Mouse (Mus musculus) ES-E14 (cell line): ENCODE measurements around the gene Pmm2. TPM values are rescaled to one million over a fixed set of nuclear protein-coding genes. Genes with fewer than 3 reads are reported as not detected.

Experiments
- DNase-seq: peaks from one replicate; pipeline ENCODE4 v3.0.0-alpha.2; 2013; ENCODE audit warnings: low read depth, low spot score
- H3K27ac ChIP-seq: 2 replicates; pipeline ENCODE4 v1.5.1; 2012; ENCODE audit warnings: low read depth, mild to moderate bottlenecking, low read length, moderate library complexity, mixed read lengths; ENCODE audit not compliant: poor library complexity, insufficient read depth, severe bottlenecking
- H3K36me3 ChIP-seq: 2 replicates; pipeline ENCODE4 v1.6.1; 2012; ENCODE audit warnings: mild to moderate bottlenecking, low read length, moderate library complexity, mixed read lengths; ENCODE audit not compliant: control insufficient read depth, poor library complexity, insufficient read depth, severe bottlenecking
- H3K4me1 ChIP-seq, 2 experiments: fragments of 150-350 bp in 1 of 2; sonication (generic) in 1 of 2; 2 replicates each; pipeline ENCODE4 v1.6.1; 2012; ENCODE audit warnings: low read length in 2 of 2, mild to moderate bottlenecking in 1 of 2, mixed read lengths in 1 of 2; ENCODE audit not compliant: control insufficient read depth in 2 of 2, insufficient read depth in 2 of 2, poor library complexity in 1 of 2
- H3K4me3 ChIP-seq, 2 experiments: fragments of 150-350 bp in 1 of 2; sonication (generic) in 1 of 2; 2 replicates each; pipeline ENCODE4 v1.5.1; 2012; ENCODE audit warnings: low read length in 2 of 2, low read depth in 1 of 2, mild to moderate bottlenecking in 1 of 2, mixed read lengths in 1 of 2; ENCODE audit not compliant: insufficient read depth in 1 of 2, poor library complexity in 1 of 2, severe bottlenecking in 1 of 2
- H3K9ac ChIP-seq: 2 replicates; pipeline ENCODE4 v1.6.1; 2012; ENCODE audit warnings: low read depth, mild to moderate bottlenecking, low read length, mixed read lengths; ENCODE audit not compliant: poor library complexity, insufficient read depth, severe bottlenecking
- H3K9me3 ChIP-seq: fragments of 150-350 bp; sonication (generic); 2 replicates; pipeline ENCODE4 v1.6.1; 2012; ENCODE audit warnings: low read depth, mild to moderate bottlenecking, low read length; ENCODE audit not compliant: control insufficient read depth, insufficient read depth
- CHD2 ChIP-seq: IDR thresholded peaks from 2 replicates; pipeline ENCODE4 v1.6.1; 2014; ENCODE audit warnings: mild to moderate bottlenecking, low read depth, low read length, inconsistent platforms
- HCFC1 ChIP-seq: IDR thresholded peaks from 2 replicates; pipeline ENCODE4 v1.6.1; 2012; ENCODE audit warnings: low read length, inconsistent platforms, borderline replicate concordance; ENCODE audit not compliant: insufficient read depth
- MAFK ChIP-seq: IDR thresholded peaks from 2 replicates; pipeline ENCODE4 v1.6.1; 2014; ENCODE audit warnings: mild to moderate bottlenecking, low read depth, low read length, inconsistent platforms; ENCODE audit not compliant: insufficient read depth
- ZC3H11A ChIP-seq: IDR thresholded peaks from 2 replicates; pipeline ENCODE4 v1.6.1; 2012; ENCODE audit warnings: low read depth, mild to moderate bottlenecking, inconsistent platforms, low read length, borderline replicate concordance
- ZNF384 ChIP-seq: IDR thresholded peaks from 2 replicates; pipeline ENCODE4 v1.6.1; 2012; ENCODE audit warnings: low read depth, low read length, inconsistent platforms
- in situ Hi-C, 2 experiments: fragments of 600-800 bp; cut with MboI; formaldehyde crosslinking; loops; one replicate each; pipeline ENCODE4 v1.15.1; 2025; ENCODE audit warnings: low sequenced_read_pairs in 2 of 2, inconsistent platforms in 1 of 2; ENCODE audit not compliant: unreplicated experiment in 2 of 2
- total RNA-seq: library from RNA; depleted of rRNA; stranded (reverse); fragments of 300-350 nt; gene quantifications from 2 replicates; pipeline ENCODE4 v1.2.3, GENCODE M21; 2012

Pmm2 gene
- total RNA-seq, 1 experiment = 34.8 TPM

DNA sequence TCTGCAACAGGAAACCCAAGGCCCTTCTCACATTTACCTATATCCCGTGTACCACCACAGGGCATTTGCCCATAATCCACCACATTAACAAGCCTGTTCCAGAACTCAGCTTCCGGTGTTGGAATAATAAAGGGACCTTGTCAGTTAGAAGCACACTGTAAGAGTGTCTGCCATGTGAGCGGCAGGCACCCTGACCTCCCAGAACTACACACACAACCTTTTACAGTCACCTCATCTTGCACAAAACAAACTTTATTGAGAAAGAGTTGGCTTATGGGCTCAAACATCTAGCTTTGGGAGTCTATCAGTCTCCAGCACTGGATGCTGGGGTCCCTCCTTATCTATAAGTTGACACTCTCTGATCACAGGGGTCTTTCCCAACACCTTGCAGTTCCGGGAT is 20.9 kb downstream of the Pmm2 start:
- Histone ChIP-seq H3K4me3 (no peak overlapping the region), H3K4me1 (peaks cover 5 to 40% of the 10 kb centered on the region in 2 experiments; a peak in 3 of 4 replicates), H3K27ac (no peak overlapping the region), H3K36me3 (peaks cover 35% of the 10 kb centered on the region; the same call in 1 of the 2 replicates), H3K9me3 (no peaks in the 10 kb centered on the region), H3K9ac (no peak overlapping the region)
- in situ Hi-C loops = no loop called here
- TF ChIP-seq CHD2 (no peak), ZC3H11A (no peak), HCFC1 (no peak)
- no peak for DNase-seq

DNA sequence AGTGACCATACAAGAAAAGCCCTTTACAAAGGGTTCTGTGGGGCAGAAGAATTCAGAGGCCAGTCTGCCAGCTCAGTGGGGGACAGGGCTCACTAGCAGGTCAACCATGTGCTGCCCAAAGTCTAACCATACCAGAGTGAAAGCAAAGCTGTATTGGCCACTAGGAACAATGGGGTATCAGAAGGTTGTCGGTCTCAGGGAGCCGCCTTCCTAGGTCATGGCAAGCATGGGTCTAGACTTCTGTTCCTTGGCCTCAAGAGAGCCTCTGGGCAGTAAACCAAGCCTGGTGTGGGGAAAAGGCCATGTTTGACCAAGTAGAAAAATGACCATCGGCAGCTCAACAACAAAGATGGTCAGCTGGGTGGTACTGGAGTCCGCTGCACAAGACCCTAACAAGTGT is 21.3 kb downstream of the Pmm2 start:
- DNase-seq = no peak
- in situ Hi-C loops = no loop called here
- H3K9ac ChIP-seq = no peak overlapping the region
- TF ChIP-seq MAFK (no peak), ZC3H11A (no peak), ZNF384 (no peak), CHD2 (no peak), HCFC1 (no peak)
- peaks cover 38% of the 10 kb centered on the region; the same call in 1 of the 2 replicates for H3K36me3 ChIP-seq
- no peaks in the 10 kb centered on the region for H3K9me3 ChIP-seq
- H3K4me3 ChIP-seq = no peak overlapping the region
- peaks cover 5 to 40% of the 10 kb centered on the region in 2 experiments; a peak in 3 of 4 replicates for H3K4me1 ChIP-seq
- no peak overlapping the region for H3K27ac ChIP-seq

DNA sequence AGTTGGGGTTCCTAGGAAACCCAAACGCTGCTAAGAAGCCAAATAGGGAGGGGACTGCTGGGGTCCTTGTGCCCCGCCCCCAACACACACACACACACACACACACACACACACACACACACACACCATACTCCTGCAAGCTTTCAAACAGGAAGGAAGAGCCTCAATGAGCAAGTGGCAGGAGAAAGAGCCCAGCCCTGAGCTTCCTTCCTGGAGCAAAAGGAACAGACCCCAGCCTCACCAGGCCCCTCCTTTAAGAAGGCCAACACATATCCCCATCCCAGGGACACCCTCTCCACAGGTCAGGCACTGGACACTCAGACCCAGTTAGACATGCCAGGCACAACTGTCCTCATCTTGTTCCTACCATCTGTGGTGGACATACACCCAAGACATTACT is 25.5 kb downstream of the Pmm2 start:
- in situ Hi-C loops = no loop called here
- DNase-seq = no peak
- no peak overlapping the region for H3K27ac ChIP-seq
- H3K9ac ChIP-seq = no peak overlapping the region
- H3K9me3 ChIP-seq = no peaks in the 10 kb centered on the region
- H3K4me1 ChIP-seq = peaks cover 2 to 40% of the 10 kb centered on the region in 2 experiments
- H3K4me3 ChIP-seq = no peak overlapping the region
- H3K36me3 ChIP-seq = peaks cover 27% of the 10 kb centered on the region; the same call in 1 of the 2 replicates
- no peak for TF ChIP-seq HCFC1
- no peak for TF ChIP-seq ZNF384
- TF ChIP-seq ZC3H11A = no peak
- no peak for TF ChIP-seq CHD2
- no peak for TF ChIP-seq MAFK

DNA sequence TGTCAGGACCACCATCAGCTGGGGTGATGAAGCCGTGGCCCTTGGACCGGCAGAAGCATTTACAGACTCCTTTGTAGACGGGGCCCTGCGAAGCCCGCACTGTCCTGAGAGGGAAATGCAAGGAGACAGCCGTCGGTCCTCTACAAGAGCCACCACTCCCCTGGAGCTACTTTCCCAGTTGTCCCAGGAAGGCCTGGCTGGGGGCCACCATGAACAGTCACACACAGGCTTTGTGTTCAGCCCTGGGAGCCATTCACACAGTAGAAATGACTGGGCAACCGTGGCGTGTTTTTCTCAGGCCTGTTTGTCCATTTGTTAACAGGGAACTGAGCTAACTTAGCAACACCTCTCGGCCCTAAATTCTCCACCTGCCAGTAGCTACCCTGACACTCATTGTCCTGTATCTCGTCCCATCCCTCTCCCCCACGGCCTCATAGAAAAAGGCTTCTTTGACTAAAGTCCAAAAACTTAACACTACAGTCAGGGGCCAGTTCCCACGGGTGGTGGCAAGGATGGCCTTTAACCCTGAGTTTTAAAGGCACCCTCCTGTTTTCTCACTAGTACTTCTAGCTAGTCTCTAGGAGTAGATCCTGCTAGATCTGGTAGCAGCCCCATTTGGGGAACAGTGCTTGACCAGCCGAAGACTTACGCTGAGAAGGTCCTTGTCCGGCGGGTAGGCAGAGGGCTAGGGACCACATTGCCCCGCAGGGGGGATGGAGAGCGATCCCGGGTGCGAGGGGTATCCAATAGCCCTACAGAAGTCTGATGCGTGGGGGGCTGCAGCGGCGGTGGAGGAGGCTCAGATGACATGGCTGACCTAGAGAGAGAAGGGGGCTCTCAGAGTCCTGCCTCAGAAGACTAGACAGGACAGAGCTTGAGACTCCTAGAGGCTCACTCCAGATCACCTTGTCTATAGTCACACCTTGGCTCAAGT is 26.4 kb downstream of the Pmm2 start:
- Histone ChIP-seq H3K9me3 (no peaks in the 10 kb centered on the region), H3K27ac (no peak overlapping the region), H3K9ac (no peak overlapping the region), H3K36me3 (peaks cover 30% of the 10 kb centered on the region), H3K4me1 (peaks cover 5 to 46% of the 10 kb centered on the region in 2 experiments), H3K4me3 (no peak overlapping the region)
- no peak for DNase-seq
- in situ Hi-C loops = no loop called here
- no peak for TF ChIP-seq ZC3H11A
- no peak for TF ChIP-seq CHD2
- no peak for TF ChIP-seq MAFK
- TF ChIP-seq HCFC1 = no peak
- TF ChIP-seq ZNF384 = no peak
